ENCODE assay signal across 25 mouse cellular contexts in genomic region chr13:116987284-116987683, GRCm38 (mm10). TPM values are rescaled to one million over a fixed set of nuclear protein-coding genes. Genes with fewer than 3 reads are reported as not detected.
DNase-seq lines count a peak whose midpoint lies in the region; ATAC-seq and TF ChIP-seq lines count a peak whose summit lies in the region.
"Had no signal": no experiment of that assay in that cellular context is flagged by ENCODE, and none has a peak within 500 bp of the region (broad histone marks: within the 10 kb centered on the region; RNA-seq: fewer than 3 reads in every experiment).

No protein-coding gene starts in this region.

- no peak for TF ChIP-seq CTCF in lung, postnatal 0 days (IDR thresholded peaks at IDR 0.05)

- no peak for TF ChIP-seq EP300 in lung, postnatal 0 days (IDR thresholded peaks at IDR 0.05)

- no peak for DNase-seq in hindbrain, embryonic 11.5 days (ENCODE audit: low spot score)
- peak; percentile 17 for DNase-seq in lung, postnatal 0 days (ENCODE audit: low spot score)
- DNase-seq in lung, postnatal 14 days: no peak
- DNase-seq: adrenal gland, adult 2 months; adrenal gland, postnatal 25 days; cerebellum, adult 2 months; cerebellum, postnatal 10 days; embryo, embryonic 11 days; gastrocnemius, postnatal 10 days; heart, adult 2 months had no signal

- H3K27ac ChIP-seq in hindbrain, embryonic 11.5 days (ENCODE audit: low read depth, low read length): no peak overlapping the region
- no peak overlapping the region for H3K27ac ChIP-seq in hindbrain, embryonic 13.5 days
- H3K27ac ChIP-seq in lung, postnatal 0 days (ENCODE audit: low read length): no peak overlapping the region
- H3K27ac ChIP-seq in intestine, embryonic 15.5 days: no peak overlapping the region
- H3K27ac ChIP-seq: embryonic facial prominence, embryonic 15.5 days; forebrain, embryonic 10.5 days; forebrain, embryonic 15.5 days; heart, adult 2 months; heart, embryonic 15.5 days; hindbrain, embryonic 15.5 days had no signal

- H3K27me3 ChIP-seq in hindbrain, embryonic 11.5 days (ENCODE audit: control insufficient read depth, insufficient read depth, low read length): no peaks in the 10 kb centered on the region
- no peaks in the 10 kb centered on the region for H3K27me3 ChIP-seq in hindbrain, embryonic 13.5 days
- no peaks in the 10 kb centered on the region for H3K27me3 ChIP-seq in lung, postnatal 0 days (replicated peaks; ENCODE audit: insufficient read depth, low read length)
- no peaks in the 10 kb centered on the region for H3K27me3 ChIP-seq in intestine, embryonic 15.5 days (replicated peaks)
- H3K27me3 ChIP-seq: CH12.LX; embryonic facial prominence, embryonic 15.5 days; forebrain, embryonic 15.5 days; heart, embryonic 15.5 days; hindbrain, embryonic 15.5 days; Patski had no signal

- H3K9ac ChIP-seq in hindbrain, embryonic 11.5 days (ENCODE audit: low read depth, low read length): no peak overlapping the region
- no peak overlapping the region for H3K9ac ChIP-seq in hindbrain, embryonic 13.5 days
- H3K9ac ChIP-seq in lung, postnatal 0 days (replicated peaks; ENCODE audit: low read depth): no peak overlapping the region
- H3K9ac ChIP-seq in intestine, embryonic 15.5 days: no peak overlapping the region
- H3K9ac ChIP-seq: embryonic facial prominence, embryonic 15.5 days; forebrain, embryonic 15.5 days; heart, embryonic 15.5 days; hindbrain, embryonic 15.5 days had no signal

- H3K36me3 ChIP-seq in hindbrain, embryonic 11.5 days (ENCODE audit: control insufficient read depth, insufficient read depth, low read length): no peaks in the 10 kb centered on the region
- H3K36me3 ChIP-seq in hindbrain, embryonic 13.5 days: no peaks in the 10 kb centered on the region
- no peaks in the 10 kb centered on the region for H3K36me3 ChIP-seq in lung, postnatal 0 days (ENCODE audit: insufficient read depth, low read length)
- H3K36me3 ChIP-seq in intestine, embryonic 15.5 days: no peaks in the 10 kb centered on the region
- H3K36me3 ChIP-seq: embryonic facial prominence, embryonic 15.5 days; forebrain, embryonic 10.5 days; forebrain, embryonic 15.5 days; heart, embryonic 15.5 days; hindbrain, embryonic 15.5 days had no signal

- no peak overlapping the region for H3K4me2 ChIP-seq in hindbrain, embryonic 11.5 days (replicated peaks; ENCODE audit: low read depth, low read length)
- no peak overlapping the region for H3K4me2 ChIP-seq in hindbrain, embryonic 13.5 days
- H3K4me2 ChIP-seq in lung, postnatal 0 days (replicated peaks; ENCODE audit: low read depth, low read length): no peak overlapping the region
- H3K4me2 ChIP-seq in intestine, embryonic 15.5 days (replicated peaks): no peak overlapping the region
- H3K4me2 ChIP-seq: embryonic facial prominence, embryonic 15.5 days; forebrain, embryonic 15.5 days; heart, embryonic 11.5 days; heart, embryonic 15.5 days; hindbrain, embryonic 15.5 days had no signal

- 53% methylated on average over 3 of the region's 3 CpGs for WGBS in hindbrain, embryonic 11.5 days
- WGBS in hindbrain, embryonic 13.5 days: 43% methylated on average over 3 of the region's 3 CpGs
- WGBS in lung, postnatal 0 days: 67% methylated on average over 3 of the region's 3 CpGs
- WGBS in intestine, embryonic 15.5 days: 72% methylated on average over 3 of the region's 3 CpGs

- H3K4me3 ChIP-seq in hindbrain, embryonic 11.5 days (ENCODE audit: low read depth, low read length): no peak overlapping the region
- no peak overlapping the region for H3K4me3 ChIP-seq in hindbrain, embryonic 13.5 days
- H3K4me3 ChIP-seq in lung, postnatal 0 days (ENCODE audit: low read depth, low read length): no peak overlapping the region
- H3K4me3 ChIP-seq in intestine, embryonic 15.5 days (replicated peaks): no peak overlapping the region
- H3K4me3 ChIP-seq: embryonic facial prominence, embryonic 15.5 days; erythroblast, embryonic 14.5 days; forebrain, embryonic 10.5 days; forebrain, embryonic 15.5 days; heart, adult 2 months; heart, embryonic 15.5 days; hindbrain, embryonic 15.5 days had no signal

- no peaks in the 10 kb centered on the region for H3K9me3 ChIP-seq in hindbrain, embryonic 11.5 days (ENCODE audit: control insufficient read depth, low read length)
- H3K9me3 ChIP-seq in hindbrain, embryonic 13.5 days: no peaks in the 10 kb centered on the region
- no peaks in the 10 kb centered on the region for H3K9me3 ChIP-seq in lung, postnatal 0 days (ENCODE audit: low read length)
- no peaks in the 10 kb centered on the region for H3K9me3 ChIP-seq in intestine, embryonic 15.5 days
- H3K9me3 ChIP-seq: embryonic facial prominence, embryonic 15.5 days; forebrain, embryonic 10.5 days; forebrain, embryonic 15.5 days; heart, embryonic 15.5 days; hindbrain, embryonic 15.5 days had no signal

- 0 out of 2 replicates have a peak, but pooled peaks have one; percentile 18 for ATAC-seq in hindbrain, embryonic 11.5 days (ENCODE audit: low FRiP score)
- no peak for ATAC-seq in hindbrain, embryonic 13.5 days (ENCODE audit: low FRiP score)
- ATAC-seq in lung, postnatal 0 days: no peak
- ATAC-seq in common myeloid progenitor, adult 5-6 weeks (replicated peaks; ENCODE audit: low read depth, poor library complexity, severe bottlenecking): 0 out of 2 replicates have a peak, but pooled peaks have one; percentile 19
- ATAC-seq in monocyte, adult 5-6 weeks (replicated peaks; ENCODE audit: insufficient number of reproducible peaks, low FRiP score, low TSS enrichment, poor library complexity, severe bottlenecking): peak; percentile 78
- ATAC-seq in intestine, embryonic 15.5 days: no peak
- ATAC-seq: activated CD4-positive, CD25-positive, alpha-beta regulatory T cell, adult 4 months; forebrain, embryonic 15.5 days; inflammation-experienced regulatory T-cells, adult 6 months; Patski had no signal

- no peaks in the 10 kb centered on the region for H3K4me1 ChIP-seq in hindbrain, embryonic 11.5 days (replicated peaks; ENCODE audit: control insufficient read depth, insufficient read depth, low read length)
- H3K4me1 ChIP-seq in hindbrain, embryonic 13.5 days (replicated peaks): peaks cover 15% of the 10 kb centered on the region
- H3K4me1 ChIP-seq in lung, postnatal 0 days (ENCODE audit: insufficient read depth, low read depth, low read length): no peaks in the 10 kb centered on the region
- H3K4me1 ChIP-seq in intestine, embryonic 15.5 days (replicated peaks): no peaks in the 10 kb centered on the region
- H3K4me1 ChIP-seq: embryonic facial prominence, embryonic 15.5 days; forebrain, embryonic 15.5 days had no signal

RNA-seq across cellular contexts. Expression of gene Parp8, which starts 38.1 kb away (rescaled TPM):
- 17.2 and 18.2 TPM in 2 replicates for polyA plus RNA-seq in hindbrain, embryonic 11.5 days (2014; fragmentation: Nextera tagmentation; extraction: Ambion mirVana)
- polyA plus RNA-seq in hindbrain, embryonic 13.5 days (2015; fragmentation: Nextera tagmentation; extraction: Ambion mirVana): 25.7 and 25.8 TPM in 2 replicates
- polyA plus RNA-seq in lung, postnatal 0 days (2015; fragmentation: Nextera tagmentation; extraction: Ambion mirVana): 5.6 and 6.8 TPM in 2 replicates
- total RNA-seq in common myeloid progenitor, adult 5-6 weeks (2017): 98.3 and 107 TPM in 2 replicates
- 45.1 to 76.7 TPM (median 48.1 TPM) in 3 replicates for total RNA-seq in monocyte, adult 5-6 weeks (2017)
- polyA plus RNA-seq in intestine, embryonic 15.5 days (2015; fragmentation: Nextera tagmentation; extraction: Ambion mirVana): 8.5 and 8.8 TPM in 2 replicates
- total RNA-seq: CH12.LX had no signal

Comparison
In these comparisons a context has a peak if more than half of its experiments do, and no peak if none do; other contexts are left out.
1. ATAC-seq: peak in hindbrain, embryonic 11.5 days (single experiment), common myeloid progenitor, adult 5-6 weeks (single experiment) and monocyte, adult 5-6 weeks (single experiment); none in hindbrain, embryonic 13.5 days (single experiment), lung, postnatal 0 days (single experiment) and intestine, embryonic 15.5 days (single experiment).